Mouse (Mus musculus): Measurements from ENCODE around the gene Olfr49.

Olfr49 gene

GRCm38 (mm10) chr14:54284839-54285238, at the start of gene Olfr49:
Gene Olfr49, minus strand, starts transcription at chr14:54284939.
- DNase-seq (ENCODE audit: low read depth) = no peak

- DNase-seq (ENCODE audit: low read depth) = no peak
Observed at GRCm38 (mm10) chr14:54333452-54334189, 48.9 kb upstream of the Olfr49 start.

- no peak for DNase-seq (ENCODE audit: low read depth)
Observed at GRCm38 (mm10) chr14:54332176-54333074, 47.7 kb upstream of the Olfr49 start.

DNA sequence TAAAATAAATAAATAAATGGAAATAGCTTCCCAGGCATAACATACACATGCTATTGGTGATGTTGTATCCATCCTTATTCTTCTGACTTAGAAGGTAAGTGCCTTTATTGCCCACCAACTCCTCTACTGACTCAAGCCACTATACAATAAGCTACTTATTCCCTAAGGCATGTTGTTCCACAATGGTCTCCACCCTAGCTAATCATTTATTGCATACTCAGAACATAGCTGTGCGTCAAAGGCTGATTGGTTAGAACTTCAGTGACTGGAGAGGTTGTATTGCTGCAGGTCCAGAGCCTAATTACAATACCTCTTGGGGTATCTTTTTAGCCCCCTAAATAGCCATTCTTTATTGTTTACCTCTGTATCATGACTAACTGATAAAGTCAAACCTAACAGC, 46.4 kb upstream of the Olfr49 start:
- DNase-seq (ENCODE audit: low read depth) = no peak

GRCm38 (mm10) chr14:54329201-54329600, 44.5 kb upstream of the Olfr49 start:
- no peak for DNase-seq (ENCODE audit: low read depth)

- DNase-seq (ENCODE audit: low read depth) = no peak
Observed at GRCm38 (mm10) chr14:54328548-54328947, 43.8 kb upstream of the Olfr49 start.

GRCm38 (mm10) chr14:54324486-54324885, 39.7 kb upstream of the Olfr49 start:
- no peak for DNase-seq (ENCODE audit: low read depth)

DNA sequence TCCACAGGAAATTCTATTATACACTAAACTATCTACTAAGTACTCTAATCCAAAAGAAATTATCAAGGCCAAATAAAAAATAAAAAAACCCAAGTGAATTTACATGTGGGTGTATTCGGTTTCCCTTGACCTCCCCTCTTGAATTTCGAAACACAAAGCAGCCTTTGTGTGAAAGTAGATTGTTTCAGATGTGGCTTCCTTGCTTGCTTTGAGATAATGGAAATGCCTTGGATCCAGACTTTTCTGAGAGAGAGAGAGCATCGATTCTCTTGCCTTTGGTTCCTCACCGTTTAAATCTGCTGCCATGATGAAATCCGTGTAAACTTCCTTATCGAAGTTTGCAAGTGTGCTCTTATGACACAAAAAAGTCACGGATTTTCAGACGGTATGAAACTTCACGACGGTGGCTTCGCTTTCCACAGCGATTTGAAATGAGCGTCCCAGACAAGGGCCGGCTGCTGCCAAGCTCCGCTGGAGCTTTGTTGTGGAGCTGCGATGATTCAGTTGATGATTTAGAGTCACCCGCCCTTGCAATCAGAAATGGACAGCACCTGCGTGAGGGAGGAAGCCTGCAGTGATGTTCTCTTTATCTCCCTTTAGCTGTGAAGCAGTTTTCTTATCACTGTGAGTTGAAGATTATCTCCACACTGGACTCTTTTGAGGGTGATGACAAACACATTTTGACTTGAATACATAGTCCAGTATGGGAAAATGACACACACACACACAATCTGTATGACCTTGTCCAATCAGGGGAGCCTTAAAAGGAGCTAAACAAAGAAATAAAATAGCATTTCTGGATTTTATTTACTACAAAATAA, 37.0 kb upstream of the Olfr49 start:
- no peak for DNase-seq (ENCODE audit: low read depth)

DNA sequence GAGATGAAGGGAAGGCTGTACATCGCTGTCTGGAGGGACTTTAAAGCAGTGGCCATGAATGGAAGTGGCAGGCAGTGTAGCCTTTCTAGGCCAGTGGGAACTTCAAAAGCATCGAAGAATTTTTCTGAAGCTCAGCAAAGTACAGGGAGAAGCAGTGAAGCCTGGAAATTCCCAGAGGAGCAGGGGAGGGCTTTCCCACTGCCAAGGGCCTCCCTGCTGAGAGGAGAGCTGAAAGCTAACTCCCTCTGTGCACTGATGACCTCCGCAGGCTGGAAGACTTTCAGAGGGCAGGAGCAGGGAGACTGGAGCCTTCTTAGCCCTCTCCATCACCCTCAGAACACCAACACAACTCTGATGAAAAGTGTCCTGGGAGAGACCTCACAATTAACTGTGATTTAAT, 27.0 kb upstream of the Olfr49 start:
- no peak for DNase-seq (ENCODE audit: low read depth)

DNA sequence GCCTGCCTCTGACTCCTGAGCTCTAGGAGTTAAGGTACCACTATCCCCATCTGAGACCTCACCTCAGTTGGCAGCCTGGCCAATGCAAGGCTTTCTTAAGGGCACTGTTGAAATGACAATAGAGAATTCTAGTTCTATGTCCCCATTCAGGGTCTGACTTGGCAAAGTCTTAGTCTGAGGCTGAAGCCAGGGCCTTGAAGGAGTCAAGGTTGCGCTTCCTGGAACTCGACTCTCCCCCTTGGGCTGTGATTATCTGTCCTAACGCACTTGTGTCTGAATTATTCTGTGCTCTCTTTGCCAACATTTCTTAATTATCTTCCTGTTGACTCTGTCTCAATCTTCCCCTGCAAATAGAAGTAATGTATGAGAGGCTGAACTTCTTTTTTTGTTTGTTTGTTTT, 15.9 kb upstream of the Olfr49 start:
- no peak for DNase-seq (ENCODE audit: low read depth)

GRCm38 (mm10) chr14:54300136-54300535, 15.4 kb upstream of the Olfr49 start:
- DNase-seq (ENCODE audit: low read depth) = no peak

DNA sequence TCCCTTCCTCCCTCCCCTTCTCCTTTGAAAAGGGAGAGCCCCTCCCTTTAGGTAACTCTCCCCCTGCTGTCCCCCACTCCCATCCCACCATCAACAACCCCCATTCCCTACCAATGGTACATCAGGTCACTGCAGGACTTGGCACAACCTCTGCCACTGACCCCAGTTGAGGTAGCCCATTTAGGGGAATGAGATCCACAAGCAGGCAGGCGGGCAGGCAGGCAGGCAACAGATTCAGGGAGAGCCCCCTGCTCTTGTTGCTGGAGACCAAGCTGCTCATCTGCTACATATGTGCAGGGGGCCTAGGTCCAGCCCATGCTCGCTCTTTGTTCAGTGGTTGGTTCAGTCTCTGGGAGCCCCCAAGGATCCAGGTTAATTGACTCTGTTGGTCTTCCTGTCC, 8.3 kb downstream of the Olfr49 start:
- no peak for DNase-seq (ENCODE audit: low read depth)

GRCm38 (mm10) chr14:54272696-54273095, 12.0 kb downstream of the Olfr49 start:
- no peak for DNase-seq (ENCODE audit: low read depth)

- no peak for DNase-seq (ENCODE audit: low read depth)
Observed at GRCm38 (mm10) chr14:54271976-54272606, 12.6 kb downstream of the Olfr49 start.

- DNase-seq (ENCODE audit: low read depth) = no peak
Observed at GRCm38 (mm10) chr14:54270413-54270812, 14.3 kb downstream of the Olfr49 start.

GRCm38 (mm10) chr14:54269566-54269965, 15.2 kb downstream of the Olfr49 start:
- DNase-seq (ENCODE audit: low read depth) = no peak

GRCm38 (mm10) chr14:54267966-54268365, 16.8 kb downstream of the Olfr49 start:
- DNase-seq (ENCODE audit: low read depth) = no peak

GRCm38 (mm10) chr14:54265951-54266350, 18.8 kb downstream of the Olfr49 start:
- DNase-seq (ENCODE audit: low read depth) = no peak

DNA sequence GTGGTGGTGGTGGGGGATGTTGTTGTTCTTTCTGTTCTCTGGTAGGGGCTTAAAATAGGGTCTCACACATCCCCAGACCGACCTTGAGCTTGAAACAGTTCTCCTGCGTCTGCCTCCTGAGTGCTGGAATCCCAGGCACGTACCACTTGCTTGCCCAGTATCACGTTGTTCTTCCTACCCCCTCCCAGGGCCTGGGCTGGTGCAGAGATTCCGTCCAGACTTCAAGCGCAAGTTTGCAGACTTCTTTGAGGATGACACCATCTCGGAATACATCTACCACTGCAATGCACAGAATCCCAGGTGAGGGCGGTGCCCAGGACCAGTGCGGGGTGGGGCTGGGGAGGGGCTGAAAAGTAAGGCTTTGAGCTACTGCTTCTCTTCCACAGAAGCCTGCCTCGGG, 19.6 kb downstream of the Olfr49 start:
- no peak for DNase-seq (ENCODE audit: low read depth)

DNA sequence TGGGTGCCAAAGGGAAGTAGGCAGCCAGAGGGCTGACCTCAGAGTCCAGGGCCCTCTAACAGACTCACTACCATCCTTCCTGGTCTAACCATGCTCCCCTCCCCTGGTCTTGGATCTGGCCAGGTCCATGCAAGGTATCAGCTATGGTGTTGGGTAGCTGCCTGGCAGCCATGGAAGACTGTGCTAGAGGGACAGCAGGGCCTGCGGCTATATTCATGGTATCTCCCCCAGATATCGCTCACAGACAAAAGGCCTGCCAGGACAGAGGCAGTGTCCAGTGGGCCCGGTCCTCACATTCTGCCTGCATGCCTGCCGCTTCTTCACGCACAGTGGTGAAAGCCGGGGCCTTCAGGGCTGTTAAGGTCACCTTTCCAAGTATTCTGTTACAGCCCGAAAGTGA, 20.5 kb downstream of the Olfr49 start:
- DNase-seq (ENCODE audit: low read depth) = no peak

DNA sequence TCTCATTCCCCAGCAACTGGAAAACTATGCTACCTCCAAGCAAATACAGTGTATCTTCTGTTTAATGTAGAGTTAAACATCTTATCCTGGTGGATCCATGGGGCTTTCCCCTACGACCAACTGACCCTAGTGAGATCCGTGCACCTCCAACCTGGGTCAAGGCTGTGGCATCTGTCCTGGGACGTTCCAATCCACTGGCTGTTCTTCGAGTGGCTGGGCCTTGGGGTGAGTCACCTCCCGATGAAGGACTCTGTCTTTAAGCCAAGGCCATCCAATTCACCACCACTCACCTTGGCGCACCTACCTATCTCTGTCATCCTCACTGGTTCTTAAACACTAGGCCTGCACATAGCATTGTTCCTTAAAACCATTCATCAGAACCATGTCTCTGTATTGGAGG, 21.6 kb downstream of the Olfr49 start:
- no peak for DNase-seq (ENCODE audit: low read depth)

DNA sequence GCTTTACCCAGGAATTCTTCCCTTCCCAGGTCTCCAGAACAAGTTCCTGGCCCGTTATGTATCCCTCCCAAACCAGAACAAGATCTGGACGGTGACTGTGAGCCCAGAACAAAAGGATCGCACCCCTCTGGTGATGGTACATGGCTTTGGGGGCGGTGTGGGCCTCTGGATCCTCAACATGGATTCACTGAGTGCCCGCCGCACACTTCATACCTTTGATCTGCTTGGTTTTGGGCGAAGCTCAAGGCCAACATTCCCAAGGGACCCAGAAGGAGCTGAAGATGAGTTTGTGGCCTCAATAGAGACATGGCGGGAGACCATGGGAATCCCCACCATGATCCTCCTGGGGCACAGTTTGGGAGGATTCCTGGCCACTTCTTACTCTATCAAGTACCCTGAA, 22.1 kb downstream of the Olfr49 start:
- DNase-seq (ENCODE audit: low read depth) = no peak
